Mouse (Mus musculus) hindbrain, postnatal 0 days (tissue): ENCODE results near the gene Erc2. TPM values are rescaled to one million over a fixed set of nuclear protein-coding genes. Genes with fewer than 3 reads are reported as not detected.

Experiments
- ATAC-seq: fragments of 200-750 bp; cut with Nextera tagmentation; 2 replicates; pipeline ENCODE4 v1.8.0; 2017; ENCODE audit warnings: mild to moderate bottlenecking, moderate TSS enrichment, moderate library complexity
- DNase-seq: peaks from one replicate; pipeline ENCODE4 v3.0.0-alpha.2; 2015; ENCODE audit warnings: low spot score
- H3K27ac ChIP-seq: fragments of 300-500 bp; sonication (generic); 2 replicates; pipeline ENCODE4 v1.5.1; 2014; ENCODE audit warnings: mild to moderate bottlenecking
- H3K27me3 ChIP-seq: fragments of 300-500 bp; sonication (generic); 2 replicates; pipeline ENCODE4 v1.6.1; 2014; ENCODE audit warnings: low read length, mixed read lengths; ENCODE audit not compliant: insufficient read depth
- H3K36me3 ChIP-seq: fragments of 300-500 bp; sonication (generic); 2 replicates; pipeline ENCODE4 v1.6.1; 2014; ENCODE audit warnings: low read length, mixed read lengths; ENCODE audit not compliant: insufficient read depth
- H3K4me1 ChIP-seq: fragments of 300-500 bp; sonication (generic); 2 replicates; pipeline ENCODE4 v1.6.1; 2014; ENCODE audit warnings: antibody characterized with exemption, low read length, mixed read lengths; ENCODE audit not compliant: insufficient read depth
- H3K4me2 ChIP-seq: fragments of 300-500 bp; sonication (generic); 2 replicates; pipeline ENCODE4 v1.6.1; 2014; ENCODE audit warnings: low read depth, mild to moderate bottlenecking, low read length, moderate library complexity, mixed read lengths
- H3K4me3 ChIP-seq: fragments of 300-500 bp; sonication (generic); 2 replicates; pipeline ENCODE4 v1.5.1; 2014; ENCODE audit warnings: low read length
- H3K9ac ChIP-seq: fragments of 300-500 bp; sonication (generic); replicated peaks from 2 replicates; pipeline ENCODE4 v1.6.1; 2014; ENCODE audit warnings: mild to moderate bottlenecking, low read length, moderate library complexity, mixed read lengths
- H3K9me3 ChIP-seq: fragments of 300-500 bp; sonication (generic); 2 replicates; pipeline ENCODE4 v1.6.1; 2016; ENCODE audit warnings: low read length, mixed read lengths
- CTCF ChIP-seq: IDR thresholded peaks from 2 replicates; pipeline ENCODE4 v1.5.1; 2016; ENCODE audit warnings: antibody characterized with exemption, control low read depth, low read depth
- WGBS: fragments of 180-500 bp; shearing (Covaris S2); extraction: QIAGEN DNeasy Blood & Tissue Kit; methylation state at CpG from one replicate; pipeline ENCODE4 v1.1.7; 2014; 5-methylcytosine and 5-hydroxymethylcytosine counted together
- polyA plus RNA-seq: library from polyadenylated mRNA; unstranded; fragments of >200 nt; fragmentation: Nextera tagmentation; extraction: Ambion mirVana; gene quantifications from 2 replicates; pipeline ENCODE4 v1.2.1, GENCODE M21; 2015
- total RNA-seq: library from RNA; depleted of rRNA; stranded (reverse); fragments of >200 nt; gene quantifications from 2 replicates; pipeline ENCODE4 v1.2.3, GENCODE M21; 2014

Erc2 gene
- total and polyA plus RNA-seq, 2 experiments from 2014 or later: 71.0 to 104 TPM

DNA sequence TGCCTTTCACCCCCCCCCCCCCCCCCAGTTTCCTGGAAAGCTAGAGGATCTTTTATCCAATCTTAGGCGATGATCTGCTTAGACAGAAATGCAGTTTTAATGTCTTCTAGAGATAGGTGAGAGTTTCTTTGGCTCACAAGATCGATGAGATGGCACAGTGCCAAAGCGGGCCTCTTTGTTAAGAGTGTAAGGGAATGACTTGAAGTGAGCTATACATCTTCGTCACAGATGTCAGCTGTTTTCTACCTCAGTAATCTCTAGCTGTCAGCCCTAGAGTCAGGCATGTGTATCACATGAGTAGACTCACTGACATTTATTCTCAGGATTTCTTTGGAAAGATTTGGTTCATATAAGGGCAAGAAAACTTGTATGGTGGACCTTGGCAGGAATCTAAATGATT is 39.2 kb downstream of the Erc2 start:
- no peak overlapping the region for H3K4me2 ChIP-seq
- H3K27me3 ChIP-seq: no peaks in the 10 kb centered on the region
- no peak overlapping the region for H3K9ac ChIP-seq
- no peak for TF ChIP-seq CTCF
- ATAC-seq (no peak), DNase-seq (peak; percentile 63)
- H3K4me1 ChIP-seq: no peaks in the 10 kb centered on the region
- H3K9me3 ChIP-seq: no peaks in the 10 kb centered on the region
- no peaks in the 10 kb centered on the region for H3K36me3 ChIP-seq
- H3K4me3 ChIP-seq: no peak overlapping the region
- H3K27ac ChIP-seq: no peak overlapping the region
- WGBS: 45% methylated on average over 4 of the region's 4 CpGs

DNA sequence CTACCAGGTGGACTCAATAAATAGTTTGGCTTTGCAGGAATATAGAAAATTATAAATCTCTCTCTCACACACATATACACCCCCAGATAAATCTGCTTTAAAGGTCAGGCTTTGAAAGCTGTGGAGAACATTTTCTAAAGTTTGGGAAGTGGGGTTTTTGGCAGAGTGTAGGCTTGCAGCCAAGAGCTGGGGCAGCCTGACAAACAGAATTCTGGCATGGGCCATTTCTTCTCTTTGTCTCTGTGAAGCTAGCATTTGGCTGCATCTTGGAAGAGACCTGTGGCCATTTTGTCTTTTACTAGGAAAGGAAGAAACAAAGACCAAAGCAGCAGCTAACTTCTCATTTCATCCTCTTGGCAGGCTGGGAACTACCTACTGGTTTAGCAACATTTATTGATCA is 40.0 kb downstream of the Erc2 start:
- DNase-seq (peak; percentile 54), ATAC-seq (no peak)
- Histone ChIP-seq H3K9me3 (no peaks in the 10 kb centered on the region), H3K27me3 (no peaks in the 10 kb centered on the region), H3K4me3 (no peak overlapping the region), H3K9ac (no peak overlapping the region), H3K36me3 (no peaks in the 10 kb centered on the region), H3K27ac (peak overlapping the region; percentile 29; the same call in 1 of the 2 replicates), H3K4me1 (no peaks in the 10 kb centered on the region), H3K4me2 (no peak overlapping the region)
- no peak for TF ChIP-seq CTCF

DNA sequence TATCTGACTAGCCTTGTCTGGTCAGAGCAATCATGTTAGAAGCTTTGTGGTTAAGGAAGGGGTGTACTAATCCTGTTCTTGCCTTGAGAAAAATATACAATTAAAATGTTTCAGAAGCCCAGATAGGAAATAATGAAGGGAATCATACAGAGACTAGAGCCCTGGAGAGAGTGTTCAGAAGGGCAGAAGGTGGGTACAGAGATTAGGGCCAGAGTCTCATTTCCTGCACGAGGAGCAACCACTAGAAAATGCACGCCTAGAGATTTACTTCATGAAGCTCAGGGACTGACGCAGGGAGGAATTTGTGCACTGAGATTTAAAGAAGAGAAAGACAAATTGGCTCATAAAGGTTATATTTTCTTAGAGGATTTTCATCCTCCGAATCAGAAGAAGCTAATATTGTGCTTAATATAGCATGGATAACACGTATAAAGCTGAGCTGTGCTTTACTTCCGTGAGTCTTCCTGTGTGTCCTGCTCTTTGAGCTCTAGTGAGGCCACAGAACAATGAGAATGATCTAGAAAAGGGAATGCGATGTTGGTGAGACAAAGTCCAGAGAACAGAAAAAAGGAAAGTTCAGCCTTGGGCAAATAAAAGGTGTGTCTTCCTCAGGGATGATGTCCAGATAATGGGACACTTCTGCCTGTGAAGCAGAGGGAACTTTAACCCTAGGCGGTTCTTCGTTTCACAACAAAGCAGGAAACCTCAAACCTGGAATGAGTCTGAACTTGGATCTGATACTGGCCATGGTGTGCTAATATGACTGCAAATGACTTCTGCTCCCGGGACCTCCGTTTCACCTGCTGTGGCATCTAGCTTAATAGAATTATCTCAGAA is 45.0 kb downstream of the Erc2 start:
- Histone ChIP-seq H3K4me3 (no peak overlapping the region), H3K4me2 (no peak overlapping the region), H3K27ac (no peak overlapping the region), H3K9me3 (no peaks in the 10 kb centered on the region), H3K4me1 (no peaks in the 10 kb centered on the region), H3K36me3 (no peaks in the 10 kb centered on the region), H3K27me3 (no peaks in the 10 kb centered on the region), H3K9ac (no peak overlapping the region)
- TF ChIP-seq CTCF: no peak
- WGBS: 82% methylated on average over 11 of the region's 11 CpGs
- ATAC-seq (no peak), DNase-seq (no peak)

DNA sequence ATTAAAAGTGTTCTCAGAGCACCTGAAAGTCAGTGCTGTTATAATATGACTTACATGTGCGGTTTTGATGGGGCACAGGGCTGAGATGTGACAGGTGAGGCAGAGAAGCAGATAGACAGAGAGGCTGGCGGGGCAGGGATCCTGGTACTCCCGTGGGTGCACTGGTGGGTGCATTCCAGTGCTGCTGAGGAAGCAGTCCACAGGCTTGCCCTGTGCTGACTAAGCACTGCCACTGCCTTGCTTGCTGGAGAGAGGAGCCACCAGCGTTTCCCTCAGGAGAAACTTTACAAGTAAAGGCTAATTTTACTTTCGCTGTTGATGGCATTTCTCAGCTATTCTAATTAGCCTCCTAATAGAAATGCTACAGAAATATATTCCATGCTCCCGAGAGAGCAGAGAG is 45.9 kb downstream of the Erc2 start:
- ATAC-seq (no peak), DNase-seq (no peak)
- no peaks in the 10 kb centered on the region for H3K4me1 ChIP-seq
- H3K27me3 ChIP-seq: no peaks in the 10 kb centered on the region
- no peak overlapping the region for H3K9ac ChIP-seq
- H3K9me3 ChIP-seq: no peaks in the 10 kb centered on the region
- no peak for TF ChIP-seq CTCF
- H3K27ac ChIP-seq: no peak overlapping the region
- 75% methylated on average over 6 of the region's 6 CpGs for WGBS
- no peak overlapping the region for H3K4me3 ChIP-seq
- no peaks in the 10 kb centered on the region for H3K36me3 ChIP-seq
- no peak overlapping the region for H3K4me2 ChIP-seq

DNA sequence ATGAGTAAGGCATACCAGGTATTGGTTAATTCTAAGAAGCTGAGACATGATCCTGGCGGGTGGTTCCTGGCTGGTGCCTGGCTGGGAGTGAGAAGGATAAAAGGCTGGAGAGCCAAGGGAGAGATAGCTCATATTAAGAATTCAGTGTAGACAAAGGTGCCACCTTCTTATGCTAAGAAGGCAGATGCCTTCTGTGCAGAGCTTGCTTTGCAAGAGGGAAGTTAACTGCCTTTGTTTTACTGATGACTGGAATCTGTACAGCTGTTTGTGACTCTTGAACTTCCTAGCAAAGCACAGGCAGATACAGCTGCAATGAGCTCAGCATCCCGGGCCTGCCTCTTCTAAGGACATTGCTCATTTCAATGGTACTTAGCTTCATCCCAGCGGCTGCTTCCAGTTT is 47.7 kb downstream of the Erc2 start:
- H3K4me3 ChIP-seq: no peak overlapping the region
- H3K9ac ChIP-seq: no peak overlapping the region
- no peak for TF ChIP-seq CTCF
- no peaks in the 10 kb centered on the region for H3K27me3 ChIP-seq
- ATAC-seq (no peak), DNase-seq (no peak)
- no peaks in the 10 kb centered on the region for H3K9me3 ChIP-seq
- H3K27ac ChIP-seq: no peak overlapping the region
- WGBS: 78% methylated on average over 3 of the region's 3 CpGs
- no peak overlapping the region for H3K4me2 ChIP-seq
- no peaks in the 10 kb centered on the region for H3K36me3 ChIP-seq
- H3K4me1 ChIP-seq: no peaks in the 10 kb centered on the region

DNA sequence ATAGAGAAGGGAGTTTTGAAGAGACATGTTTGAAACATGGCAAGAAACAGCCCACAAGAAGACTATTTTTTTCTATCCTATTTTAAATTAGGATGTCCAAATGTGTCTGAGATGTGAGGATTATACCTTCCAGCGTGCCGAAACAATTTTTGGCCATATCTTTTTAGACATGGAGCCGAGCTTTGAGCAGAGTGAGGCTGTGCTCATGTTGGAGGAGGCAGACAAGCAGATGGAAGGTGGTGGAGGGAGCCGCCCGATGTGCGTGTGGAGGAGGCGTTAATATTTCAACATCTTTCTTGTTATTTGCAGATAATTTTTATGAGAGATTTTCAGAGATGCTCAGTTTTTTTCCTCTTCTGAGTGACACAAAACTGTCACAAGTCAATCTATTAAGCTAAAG is 50.5 kb downstream of the Erc2 start:
- 91% methylated on average over 7 of the region's 7 CpGs for WGBS
- DNase-seq: no peak

DNA sequence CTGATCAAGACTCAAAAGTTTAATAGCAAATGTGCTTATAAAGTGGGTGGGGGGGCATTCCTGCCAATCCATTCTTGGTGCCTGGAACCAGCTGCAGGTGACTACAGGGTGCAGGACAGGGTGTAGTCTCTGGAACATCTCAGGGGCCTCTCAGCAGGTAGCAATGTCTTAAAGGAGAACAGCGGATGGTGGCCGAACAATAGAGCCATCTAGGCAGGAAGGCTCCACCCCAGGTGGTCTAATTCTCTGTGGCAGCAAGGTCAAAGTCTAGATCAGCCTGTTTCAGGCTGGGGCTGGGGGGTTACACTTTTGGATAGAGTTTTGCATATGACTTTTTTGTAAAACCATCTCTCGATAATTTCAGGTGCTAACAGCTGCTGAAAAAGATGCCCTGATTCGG is 51.9 kb downstream of the Erc2 start:
- Histone ChIP-seq H3K4me1 (no peaks in the 10 kb centered on the region), H3K9ac (no peak overlapping the region), H3K4me2 (no peak overlapping the region), H3K36me3 (no peaks in the 10 kb centered on the region), H3K27ac (no peak overlapping the region), H3K27me3 (no peaks in the 10 kb centered on the region), H3K4me3 (no peak overlapping the region), H3K9me3 (no peaks in the 10 kb centered on the region)
- TF ChIP-seq CTCF: no peak
- DNase-seq (no peak), ATAC-seq (no peak)
- WGBS: 76% methylated on average over 4 of the region's 4 CpGs

More for the DNA sequence above, 50.5 kb downstream of the Erc2 start:
- Histone ChIP-seq H3K27ac (no peak overlapping the region), H3K9ac (no peak overlapping the region), H3K4me2 (no peak overlapping the region), H3K36me3 (no peaks in the 10 kb centered on the region), H3K9me3 (no peaks in the 10 kb centered on the region), H3K4me1 (no peaks in the 10 kb centered on the region), H3K27me3 (no peaks in the 10 kb centered on the region), H3K4me3 (no peak overlapping the region)
- TF ChIP-seq CTCF: no peak
- ATAC-seq: no peak
